Mouse (Mus musculus) small intestine, adult 2 months (tissue): ENCODE measurements around the gene Ccdc27.

Experiments used
- CTCF ChIP-seq: fragments of 200-500 bp; IDR thresholded peaks from 2 replicates; pipeline ENCODE4 v1.5.1; 2012; ENCODE audit warnings: low read depth, mild to moderate bottlenecking, control low read depth, inconsistent platforms, low read length, moderate library complexity, mixed read lengths; ENCODE audit not compliant: insufficient replicate concordance, insufficient read length; ENCODE audit errors: extremely low read depth
- POLR2A ChIP-seq: fragments of 200-500 bp; IDR thresholded peaks from 2 replicates; pipeline ENCODE4 v1.6.1; 2012; ENCODE audit warnings: low read depth, mild to moderate bottlenecking, control low read depth, inconsistent platforms, low read length, moderate library complexity

DNA sequence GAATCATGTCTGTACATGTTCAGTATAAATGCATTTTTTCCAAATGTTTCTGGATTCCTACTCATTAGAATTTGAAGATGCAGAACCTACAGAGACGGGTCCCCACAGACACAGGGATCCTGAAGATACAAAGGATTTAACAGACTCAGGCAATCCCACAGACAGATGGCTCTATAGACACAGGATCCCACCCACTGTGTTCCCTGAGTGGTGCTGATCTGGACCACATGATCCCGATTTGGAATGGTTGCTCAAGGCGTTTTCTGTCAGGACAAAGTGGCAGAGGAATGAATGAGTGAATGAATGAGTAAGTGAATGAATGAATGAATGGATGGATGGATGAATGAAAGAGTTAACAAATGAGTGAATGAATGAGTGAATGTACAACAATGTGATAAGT lies 43.4 kb upstream of the Ccdc27 start:
- TF ChIP-seq CTCF, result no peak
- TF ChIP-seq POLR2A, result no peak
